Mouse (Mus musculus): ENCODE results near the gene Dnph1. TPM values are rescaled to one million over a fixed set of nuclear protein-coding genes. Genes with fewer than 3 reads are reported as not detected.
A peak's percentile ranks its signal among the peaks of the same experiment; 100 is the strongest.
"Not testable (repeated sequence)": the region's sequence is repeated elsewhere in the genome, so short reads cannot be mapped to it uniquely, and the experiment has no call there.

Dnph1 gene
- polyA plus RNA-seq, 1 experiment from 2014 or later, result 37.2 TPM

GRCm38 (mm10) chr17:46487431-46487830, 9.1 kb upstream of the Dnph1 start, which contains the start of gene Ttbk1:
Ttbk1 (minus strand) TSS chr17:46487675.
- H3K9ac ChIP-seq (ENCODE audit: low read length), result no peak within 1 kb of the TSS
- 0 out of 2 replicates have a peak, but pooled peaks have one; percentile 11 for ATAC-seq (ENCODE audit: low read depth)
- no peaks in the 10 kb centered on the region for H3K36me3 ChIP-seq (ENCODE audit: control insufficient read depth, insufficient read depth, low read length)
- no peak within 1 kb of the TSS for H3K27ac ChIP-seq (ENCODE audit: low read length)
- no peaks in the 10 kb centered on the region for H3K9me3 ChIP-seq (ENCODE audit: control insufficient read depth, low read length)
- peaks cover 67% of the 10 kb centered on the region for H3K27me3 ChIP-seq (ENCODE audit: control insufficient read depth, insufficient read depth, low read depth, low read length)
- peaks cover 12% of the 10 kb centered on the region for H3K4me1 ChIP-seq (replicated peaks; ENCODE audit: control insufficient read depth, insufficient read depth, low read length)
- peak within 1 kb of the TSS; percentile 41 for H3K4me3 ChIP-seq (ENCODE audit: low read length)
- 3% methylated on average over 12 of the region's 49 CpGs for WGBS
- H3K4me2 ChIP-seq (ENCODE audit: low read depth, low read length), result peak within 1 kb of the TSS; percentile 68

- peaks cover 2% of the 10 kb centered on the region; the same call in 1 of the 2 replicates for H3K4me1 ChIP-seq (replicated peaks; ENCODE audit: control insufficient read depth, insufficient read depth, low read length)
- H3K4me2 ChIP-seq (ENCODE audit: low read depth, low read length), result no peak overlapping the region
- ATAC-seq (ENCODE audit: low read depth), result no peak
- 67% methylated on average over 5 of the region's 5 CpGs for WGBS
- no peaks in the 10 kb centered on the region; the same call in 1 of the 2 replicates for H3K36me3 ChIP-seq (ENCODE audit: control insufficient read depth, insufficient read depth, low read length)
- H3K27ac ChIP-seq (ENCODE audit: low read length), result no peak overlapping the region
- no peaks in the 10 kb centered on the region for H3K9me3 ChIP-seq (ENCODE audit: control insufficient read depth, low read length)
- no peak overlapping the region for H3K9ac ChIP-seq (ENCODE audit: low read length)
- H3K4me3 ChIP-seq (ENCODE audit: low read length), result no peak overlapping the region
- peaks cover 3% of the 10 kb centered on the region; the same call in 1 of the 2 replicates for H3K27me3 ChIP-seq (ENCODE audit: control insufficient read depth, insufficient read depth, low read depth, low read length)
Measured at GRCm38 (mm10) chr17:46495486-46495885, 1.0 kb upstream of the Dnph1 start.

GRCm38 (mm10) chr17:46496081-46496480, 430 bp upstream of the Dnph1 start:
- not testable (repeated sequence) for H3K27me3 ChIP-seq (ENCODE audit: control insufficient read depth, insufficient read depth, low read depth, low read length); H3K9me3 ChIP-seq (ENCODE audit: control insufficient read depth, low read length); H3K9ac ChIP-seq (ENCODE audit: low read length); H3K36me3 ChIP-seq (ENCODE audit: control insufficient read depth, insufficient read depth, low read length); H3K4me2 ChIP-seq (ENCODE audit: low read depth, low read length); ATAC-seq (ENCODE audit: low read depth); H3K4me3 ChIP-seq (ENCODE audit: low read length); H3K4me1 ChIP-seq (replicated peaks; ENCODE audit: control insufficient read depth, insufficient read depth, low read length); H3K27ac ChIP-seq (ENCODE audit: low read length)

- H3K9me3 ChIP-seq (ENCODE audit: control insufficient read depth, low read length), result no peaks in the 10 kb centered on the region
- H3K27ac ChIP-seq (ENCODE audit: low read length), result no peak overlapping the region
- 64% methylated on average over 8 of the region's 8 CpGs for WGBS
- no peak overlapping the region for H3K9ac ChIP-seq (ENCODE audit: low read length)
- no peak overlapping the region for H3K4me2 ChIP-seq (ENCODE audit: low read depth, low read length)
- ATAC-seq (ENCODE audit: low read depth), result no peak
- no peaks in the 10 kb centered on the region; the same call in 1 of the 2 replicates for H3K36me3 ChIP-seq (ENCODE audit: control insufficient read depth, insufficient read depth, low read length)
- H3K4me3 ChIP-seq (ENCODE audit: low read length), result no peak overlapping the region
- H3K27me3 ChIP-seq (ENCODE audit: control insufficient read depth, insufficient read depth, low read depth, low read length), result no peaks in the 10 kb centered on the region; the same call in 1 of the 2 replicates
- peaks cover 2% of the 10 kb centered on the region; the same call in 1 of the 2 replicates for H3K4me1 ChIP-seq (replicated peaks; ENCODE audit: control insufficient read depth, insufficient read depth, low read length)
Measured at GRCm38 (mm10) chr17:46497956-46498355, 1.4 kb downstream of the Dnph1 start.

GRCm38 (mm10) chr17:46502775-46503174, 6.3 kb downstream of the Dnph1 start:
- no peaks in the 10 kb centered on the region for H3K27me3 ChIP-seq (ENCODE audit: control insufficient read depth, insufficient read depth, low read depth, low read length)
- no peaks in the 10 kb centered on the region for H3K4me1 ChIP-seq (replicated peaks; ENCODE audit: control insufficient read depth, insufficient read depth, low read length)
- H3K9ac ChIP-seq (ENCODE audit: low read length), result no peak overlapping the region
- no peaks in the 10 kb centered on the region for H3K9me3 ChIP-seq (ENCODE audit: control insufficient read depth, low read length)
- 86% methylated on average over 2 of the region's 2 CpGs for WGBS
- no peak overlapping the region for H3K4me2 ChIP-seq (ENCODE audit: low read depth, low read length)
- no peak overlapping the region for H3K4me3 ChIP-seq (ENCODE audit: low read length)
- ATAC-seq (ENCODE audit: low read depth), result no peak
- H3K27ac ChIP-seq (ENCODE audit: low read length), result no peak overlapping the region
- H3K36me3 ChIP-seq (ENCODE audit: control insufficient read depth, insufficient read depth, low read length), result no peaks in the 10 kb centered on the region; the same call in 1 of the 2 replicates

- Histone ChIP-seq H3K4me2 (ENCODE audit: low read depth, low read length) (no peak overlapping the region), H3K9me3 (ENCODE audit: control insufficient read depth, low read length) (no peaks in the 10 kb centered on the region), H3K4me3 (ENCODE audit: low read length) (no peak overlapping the region), H3K4me1 (replicated peaks; ENCODE audit: control insufficient read depth, insufficient read depth, low read length) (no peaks in the 10 kb centered on the region), H3K27ac (ENCODE audit: low read length) (no peak overlapping the region), H3K9ac (ENCODE audit: low read length) (no peak overlapping the region), H3K27me3 (ENCODE audit: control insufficient read depth, insufficient read depth, low read depth, low read length) (no peaks in the 10 kb centered on the region), H3K36me3 (ENCODE audit: control insufficient read depth, insufficient read depth, low read length) (no peaks in the 10 kb centered on the region)
- WGBS, result 70% methylated on average over 14 of the region's 14 CpGs
- no peak for ATAC-seq (ENCODE audit: low read depth)
Measured at GRCm38 (mm10) chr17:46503847-46504638, 7.5 kb downstream of the Dnph1 start.

GRCm38 (mm10) chr17:46505617-46506016, 9.1 kb downstream of the Dnph1 start:
- H3K9ac ChIP-seq (ENCODE audit: low read length), result no peak overlapping the region
- 92% methylated on average over 3 of the region's 3 CpGs for WGBS
- no peak for ATAC-seq (ENCODE audit: low read depth)
- no peak overlapping the region for H3K27ac ChIP-seq (ENCODE audit: low read length)
- no peaks in the 10 kb centered on the region for H3K27me3 ChIP-seq (ENCODE audit: control insufficient read depth, insufficient read depth, low read depth, low read length)
- H3K4me1 ChIP-seq (replicated peaks; ENCODE audit: control insufficient read depth, insufficient read depth, low read length), result no peaks in the 10 kb centered on the region
- no peak overlapping the region for H3K4me3 ChIP-seq (ENCODE audit: low read length)
- no peak overlapping the region for H3K4me2 ChIP-seq (ENCODE audit: low read depth, low read length)
- no peaks in the 10 kb centered on the region for H3K36me3 ChIP-seq (ENCODE audit: control insufficient read depth, insufficient read depth, low read length)
- no peaks in the 10 kb centered on the region for H3K9me3 ChIP-seq (ENCODE audit: control insufficient read depth, low read length)

- peak; percentile 59 for ATAC-seq (ENCODE audit: low read depth)
- Histone ChIP-seq H3K27ac (ENCODE audit: low read length) (no peak overlapping the region), H3K9ac (ENCODE audit: low read length) (no peak overlapping the region), H3K4me2 (ENCODE audit: low read depth, low read length) (no peak overlapping the region), H3K9me3 (ENCODE audit: control insufficient read depth, low read length) (no peaks in the 10 kb centered on the region), H3K27me3 (ENCODE audit: control insufficient read depth, insufficient read depth, low read depth, low read length) (no peaks in the 10 kb centered on the region), H3K4me3 (ENCODE audit: low read length) (no peak overlapping the region), H3K4me1 (replicated peaks; ENCODE audit: control insufficient read depth, insufficient read depth, low read length) (no peaks in the 10 kb centered on the region), H3K36me3 (ENCODE audit: control insufficient read depth, insufficient read depth, low read length) (no peaks in the 10 kb centered on the region)
- 51% methylated on average over 11 of the region's 11 CpGs for WGBS
Measured at GRCm38 (mm10) chr17:46511059-46511710, 14.7 kb downstream of the Dnph1 start.

GRCm38 (mm10) chr17:46513329-46513728, 16.8 kb downstream of the Dnph1 start:
- H3K4me3 ChIP-seq (ENCODE audit: low read length), result no peak overlapping the region
- no peaks in the 10 kb centered on the region for H3K9me3 ChIP-seq (ENCODE audit: control insufficient read depth, low read length)
- H3K36me3 ChIP-seq (ENCODE audit: control insufficient read depth, insufficient read depth, low read length), result no peaks in the 10 kb centered on the region
- H3K9ac ChIP-seq (ENCODE audit: low read length), result no peak overlapping the region
- no peak for ATAC-seq (ENCODE audit: low read depth)
- no peaks in the 10 kb centered on the region for H3K4me1 ChIP-seq (replicated peaks; ENCODE audit: control insufficient read depth, insufficient read depth, low read length)
- H3K4me2 ChIP-seq (ENCODE audit: low read depth, low read length), result no peak overlapping the region
- no peak overlapping the region for H3K27ac ChIP-seq (ENCODE audit: low read length)
- no peaks in the 10 kb centered on the region for H3K27me3 ChIP-seq (ENCODE audit: control insufficient read depth, insufficient read depth, low read depth, low read length)
- 55% methylated on average over 2 of the region's 2 CpGs for WGBS
